Mouse (Mus musculus) intestine, postnatal 0 days (tissue): ENCODE results near the gene Chrnb1. TPM values are rescaled to one million over a fixed set of nuclear protein-coding genes. Genes with fewer than 3 reads are reported as not detected.

Experiments
- ATAC-seq: fragments of 200-750 bp; cut with Nextera tagmentation; 2 replicates; pipeline ENCODE4 v1.8.0; 2017; ENCODE audit warnings: mild to moderate bottlenecking, moderate TSS enrichment, moderate library complexity
- H3K27ac ChIP-seq: fragments of 300-500 bp; sonication (generic); 2 replicates; pipeline ENCODE4 v1.5.1; 2014; ENCODE audit warnings: mild to moderate bottlenecking, low read depth, low read length, moderate library complexity
- H3K27me3 ChIP-seq: fragments of 300-500 bp; sonication (generic); replicated peaks from 2 replicates; pipeline ENCODE4 v1.6.1; 2014; ENCODE audit warnings: low read length, mixed read lengths; ENCODE audit not compliant: control insufficient read depth, insufficient read depth
- H3K36me3 ChIP-seq: fragments of 300-500 bp; sonication (generic); 2 replicates; pipeline ENCODE4 v1.6.1; 2014; ENCODE audit warnings: mild to moderate bottlenecking, moderate library complexity; ENCODE audit not compliant: control insufficient read depth, insufficient read depth
- H3K4me1 ChIP-seq: fragments of 300-500 bp; sonication (generic); replicated peaks from 2 replicates; pipeline ENCODE4 v1.6.1; 2014; ENCODE audit warnings: antibody characterized with exemption, low read length, mixed read lengths; ENCODE audit not compliant: control insufficient read depth, insufficient read depth
- H3K4me2 ChIP-seq: fragments of 300-500 bp; sonication (generic); replicated peaks from 2 replicates; pipeline ENCODE4 v1.6.1; 2014; ENCODE audit warnings: low read depth, mild to moderate bottlenecking, moderate library complexity
- H3K4me3 ChIP-seq: fragments of 300-500 bp; sonication (generic); 2 replicates; pipeline ENCODE4 v1.5.1; 2014; ENCODE audit warnings: low read depth, low read length
- H3K9ac ChIP-seq: fragments of 300-500 bp; sonication (generic); 2 replicates; pipeline ENCODE4 v1.6.1; 2014; ENCODE audit warnings: mild to moderate bottlenecking, low read depth, low read length
- H3K9me3 ChIP-seq: fragments of 300-500 bp; sonication (generic); 2 replicates; pipeline ENCODE4 v1.6.1; 2016; ENCODE audit warnings: mixed run types; ENCODE audit not compliant: control insufficient read depth
- CTCF ChIP-seq: sonication (generic); IDR thresholded peaks from 2 replicates; pipeline ENCODE4 v1.5.1; 2016; ENCODE audit warnings: low read depth, mild to moderate bottlenecking, control low read depth, antibody characterized with exemption, moderate library complexity
- WGBS: fragments of 180-500 bp; shearing (Covaris S2); extraction: QIAGEN DNeasy Blood & Tissue Kit; methylation state at CpG from one replicate; pipeline ENCODE4 v1.1.7; 2014; 5-methylcytosine and 5-hydroxymethylcytosine counted together
- polyA plus RNA-seq: library from polyadenylated mRNA; unstranded; fragments of >200 nt; fragmentation: Nextera tagmentation; extraction: Ambion mirVana; gene quantifications from 2 replicates; pipeline ENCODE4 v1.2.1, GENCODE M21; 2015

Chrnb1 gene
- polyA plus RNA-seq, 1 experiment from 2014 or later = 2.8 TPM

DNA sequence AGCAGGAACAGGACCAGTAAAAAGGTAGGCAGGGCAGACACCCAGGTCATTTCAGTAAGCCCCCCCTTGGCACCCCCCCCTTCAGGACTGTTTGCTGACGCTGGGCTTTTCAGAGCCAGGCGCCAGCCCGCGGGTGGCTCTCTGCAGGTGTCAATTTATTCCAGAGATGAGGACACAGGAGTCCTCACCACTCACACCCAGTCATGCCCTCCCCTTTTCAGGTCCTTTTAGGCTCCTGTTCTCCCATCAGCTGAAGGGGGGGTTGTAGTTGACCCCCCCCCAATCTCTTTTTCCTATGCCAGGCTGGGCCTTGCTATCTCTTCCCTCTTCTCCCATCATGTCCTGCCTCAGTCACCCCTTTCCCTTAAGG lies 40.2 kb upstream of the Chrnb1 start:
- ATAC-seq = no peak
- Histone ChIP-seq H3K4me1 (no peaks in the 10 kb centered on the region), H3K9ac (no peak overlapping the region), H3K9me3 (no peaks in the 10 kb centered on the region), H3K27me3 (peaks cover 15% of the 10 kb centered on the region; the same call in 1 of the 2 replicates), H3K27ac (no peak overlapping the region), H3K4me2 (peak overlapping the region; percentile 98; the same call in 1 of the 2 replicates), H3K36me3 (no peaks in the 10 kb centered on the region), H3K4me3 (no peak overlapping the region)
- 34% methylated on average over 4 of the region's 4 CpGs for WGBS
- no peak for TF ChIP-seq CTCF

DNA sequence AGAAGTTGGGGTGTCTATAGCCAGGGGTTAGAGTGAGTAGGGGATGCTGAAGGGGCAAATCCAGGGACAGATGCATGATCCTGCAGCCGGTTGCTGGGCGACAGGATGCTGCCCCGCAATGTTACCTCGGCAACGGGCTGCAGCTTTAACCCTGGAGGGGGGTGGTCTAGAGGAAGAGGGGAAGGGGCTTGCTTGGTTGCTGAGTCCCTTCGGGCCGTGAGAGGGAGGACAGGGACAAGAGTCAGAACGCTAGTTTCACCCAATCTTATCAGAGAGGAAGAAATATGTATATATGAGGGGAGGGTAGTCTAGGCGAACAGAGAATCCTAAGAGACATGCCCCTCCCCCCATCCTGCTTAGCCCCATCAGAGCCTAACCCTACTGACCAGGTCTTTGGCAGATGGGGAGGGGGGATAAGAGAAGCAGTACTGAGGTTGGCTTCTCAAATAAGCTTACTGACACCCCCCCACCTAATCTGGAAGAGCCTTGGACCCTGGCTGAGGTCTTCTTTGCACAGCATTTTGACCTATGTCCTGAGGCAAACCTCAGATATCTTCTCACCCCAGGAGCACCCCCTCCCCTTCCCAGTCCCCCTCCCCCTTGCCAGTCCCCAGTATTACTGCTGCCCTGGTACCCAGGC lies 39.7 kb upstream of the Chrnb1 start:
- TF ChIP-seq CTCF = no peak
- H3K4me2 ChIP-seq = peak overlapping the region; percentile 98; the same call in 1 of the 2 replicates
- no peaks in the 10 kb centered on the region for H3K36me3 ChIP-seq
- no peaks in the 10 kb centered on the region for H3K9me3 ChIP-seq
- no peak overlapping the region for H3K9ac ChIP-seq
- H3K4me3 ChIP-seq = no peak overlapping the region
- H3K4me1 ChIP-seq = no peaks in the 10 kb centered on the region
- no peak overlapping the region for H3K27ac ChIP-seq
- WGBS = 43% methylated on average over 9 of the region's 9 CpGs
- H3K27me3 ChIP-seq = peaks cover 15% of the 10 kb centered on the region; the same call in 1 of the 2 replicates
- no peak for ATAC-seq

DNA sequence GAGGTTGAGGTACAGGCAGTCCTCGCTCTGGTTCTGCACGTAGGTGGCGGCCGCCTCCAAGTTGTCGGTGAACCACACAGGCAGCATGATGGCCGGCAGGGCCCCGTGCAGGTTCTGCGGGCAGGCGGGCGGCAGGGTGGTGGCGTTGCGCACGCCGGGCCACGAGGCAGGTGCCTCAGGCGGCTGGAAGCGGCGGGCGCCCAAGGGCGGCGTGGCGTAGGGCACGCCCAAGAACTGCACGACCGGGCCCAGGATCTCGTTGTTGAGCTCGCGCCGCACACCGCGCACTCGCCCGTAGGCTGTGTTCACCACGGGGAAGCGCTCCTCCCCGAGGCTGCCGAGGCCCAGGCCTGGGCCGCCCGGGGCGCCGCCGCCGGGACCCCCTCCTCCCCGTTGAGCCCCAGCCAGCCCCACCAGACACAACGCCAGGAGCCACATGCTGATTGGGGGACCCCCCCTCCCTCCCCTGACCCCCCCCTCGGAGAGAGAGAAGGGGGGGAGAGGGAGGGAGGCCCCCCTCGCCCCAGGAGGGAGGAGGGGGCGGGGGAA lies 38.3 kb upstream of the Chrnb1 start:
- TF ChIP-seq CTCF = peak; percentile 21

DNA sequence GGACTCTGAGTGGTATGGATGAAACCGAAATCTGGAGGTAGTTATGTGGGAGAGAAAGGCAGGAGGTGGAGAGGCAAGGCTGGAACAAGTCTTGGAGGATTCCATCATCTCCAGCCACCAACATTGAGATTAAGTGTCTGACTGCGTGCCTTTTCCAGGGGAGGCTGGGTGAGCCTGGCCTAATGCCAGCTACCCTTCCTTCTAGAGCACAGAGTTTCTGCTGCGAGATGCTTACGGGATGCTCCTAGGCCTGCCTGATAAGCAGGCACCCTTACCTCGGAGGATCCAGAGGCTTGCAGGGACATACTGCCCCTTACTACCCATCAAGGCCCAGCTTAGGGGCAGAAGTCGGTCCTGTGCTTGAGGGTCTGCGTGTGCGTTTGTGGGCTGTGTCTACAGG lies 37.8 kb upstream of the Chrnb1 start:
- H3K4me2 ChIP-seq = peak overlapping the region; percentile 72
- H3K27ac ChIP-seq = no peak overlapping the region

More for the DNA sequence above, 38.3 kb upstream of the Chrnb1 start:
- H3K4me3 ChIP-seq = peak overlapping the region; percentile 38
- H3K4me1 ChIP-seq = no peaks in the 10 kb centered on the region
- H3K4me2 ChIP-seq = peak overlapping the region; percentile 72
- no peak overlapping the region for H3K27ac ChIP-seq
- 12% methylated on average over 42 of the region's 48 CpGs for WGBS
- no peaks in the 10 kb centered on the region for H3K9me3 ChIP-seq
- H3K9ac ChIP-seq = peak overlapping the region; percentile 50
- no peak for ATAC-seq
- peaks cover 15% of the 10 kb centered on the region; the same call in 1 of the 2 replicates for H3K27me3 ChIP-seq
- no peaks in the 10 kb centered on the region for H3K36me3 ChIP-seq

DNA sequence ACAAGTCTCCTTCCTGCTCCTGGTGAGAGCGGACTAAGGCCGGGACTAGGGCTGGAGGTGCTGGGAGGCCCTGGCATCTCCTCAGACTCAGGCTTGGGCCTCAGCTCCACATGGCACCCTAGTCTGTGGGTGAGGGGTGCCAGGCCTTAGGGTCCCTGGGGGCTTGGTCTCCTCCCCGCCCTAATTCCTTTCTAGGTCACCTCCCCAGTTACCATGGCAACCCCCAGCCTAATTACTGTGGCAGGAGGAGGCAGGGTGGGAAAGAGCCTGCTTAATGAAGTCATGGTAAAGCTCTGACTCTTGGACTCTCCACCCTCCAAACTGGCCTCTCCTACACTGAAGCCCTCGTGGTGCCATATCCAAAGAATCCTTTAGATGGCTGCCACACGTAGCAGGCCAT lies 33.1 kb upstream of the Chrnb1 start:
- no peak overlapping the region for H3K4me2 ChIP-seq
- ATAC-seq = no peak
- no peak overlapping the region for H3K4me3 ChIP-seq
- WGBS = 55% methylated on average over 5 of the region's 5 CpGs
- 0 out of 2 replicates have a peak, but pooled peaks cover under 1% of the 10 kb centered on the region for H3K27me3 ChIP-seq
- H3K9ac ChIP-seq = no peak overlapping the region
- no peaks in the 10 kb centered on the region for H3K9me3 ChIP-seq
- H3K36me3 ChIP-seq = peaks cover 20% of the 10 kb centered on the region; the same call in 1 of the 2 replicates
- no peak for TF ChIP-seq CTCF
- H3K4me1 ChIP-seq = no peaks in the 10 kb centered on the region
- no peak overlapping the region for H3K27ac ChIP-seq

More for the DNA sequence above, 37.8 kb upstream of the Chrnb1 start:
- Histone ChIP-seq H3K4me1 (no peaks in the 10 kb centered on the region), H3K9ac (peak overlapping the region; percentile 50; the same call in 1 of the 2 replicates), H3K27me3 (peaks cover 15% of the 10 kb centered on the region; the same call in 1 of the 2 replicates), H3K9me3 (no peaks in the 10 kb centered on the region), H3K4me3 (peak overlapping the region; percentile 38), H3K36me3 (no peaks in the 10 kb centered on the region)
- TF ChIP-seq CTCF = no peak
- no peak for ATAC-seq
- WGBS = 58% methylated on average over 8 of the region's 8 CpGs

DNA sequence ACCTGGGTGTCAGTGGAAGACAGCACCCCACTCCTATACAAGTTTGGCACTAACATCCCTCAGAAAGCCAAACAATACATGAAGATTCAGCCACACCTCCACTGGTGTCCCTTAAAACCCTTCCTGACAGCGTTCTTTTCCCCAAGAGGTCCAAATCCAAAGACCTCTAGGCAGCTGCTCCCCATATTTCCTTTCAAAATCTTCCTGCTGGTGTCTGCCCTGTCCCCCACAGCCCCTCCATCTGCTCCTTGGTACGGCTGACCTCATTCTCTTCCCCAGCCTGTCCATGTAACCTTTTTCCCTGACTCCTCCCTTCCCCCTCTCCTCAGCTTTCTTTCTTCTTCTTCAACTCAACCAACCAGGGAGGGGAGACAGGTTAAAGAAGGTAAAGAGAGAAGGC lies 27.7 kb upstream of the Chrnb1 start:
- Histone ChIP-seq H3K4me3 (no peak overlapping the region), H3K4me2 (no peak overlapping the region), H3K9ac (0 out of 2 replicates have a peak overlapping the region, but pooled peaks have one; percentile 7), H3K36me3 (peaks cover 20% of the 10 kb centered on the region; the same call in 1 of the 2 replicates), H3K27ac (no peak overlapping the region), H3K4me1 (no peaks in the 10 kb centered on the region), H3K9me3 (no peaks in the 10 kb centered on the region), H3K27me3 (no peaks in the 10 kb centered on the region)
- WGBS = 61% methylated on average over 2 of the region's 2 CpGs
- no peak for TF ChIP-seq CTCF
- no peak for ATAC-seq
